Mouse (Mus musculus) left cerebral cortex, adult 2 months (tissue): ENCODE measurements around the gene Tomm40l. TPM values are rescaled to one million over a fixed set of nuclear protein-coding genes. Genes with fewer than 3 reads are reported as not detected.

Experiments used
- DNase-seq, 2 experiments: peaks; one replicate each; pipeline ENCODE4 v3.0.0; 2021 to 2022; ENCODE audit warnings: low spot score in 2 of 2, mixed read lengths in 1 of 2; ENCODE audit errors: extremely low spot score in 1 of 2
- H3K27ac ChIP-seq: fragments of 200-600 bp; 2 replicates; pipeline ENCODE4 v1.8.1; 2022
- H3K4me3 ChIP-seq: fragments of 200-600 bp; 2 replicates; pipeline ENCODE4 v1.8.1; 2022
- CTCF ChIP-seq: fragments of 200-600 bp; IDR thresholded peaks from 2 replicates; pipeline ENCODE4 v1.8.1; 2022; ENCODE audit warnings: antibody characterized with exemption, mild to moderate bottlenecking, moderate library complexity
- intact Hi-C: fragments of 180-260 bp; cut with DNase I; formaldehyde crosslinking; loops from one replicate; pipeline ENCODE4 v1.15.1; 2025
- total RNA-seq, 2 experiments: library from RNA; stranded (reverse); gene quantifications; 2 replicates each; pipeline ENCODE4 v1.2.3; 2021

Gene Tomm40l
- total RNA-seq, 2 experiments from 2014 or later: 86.4 to 91.2 TPM

DNA sequence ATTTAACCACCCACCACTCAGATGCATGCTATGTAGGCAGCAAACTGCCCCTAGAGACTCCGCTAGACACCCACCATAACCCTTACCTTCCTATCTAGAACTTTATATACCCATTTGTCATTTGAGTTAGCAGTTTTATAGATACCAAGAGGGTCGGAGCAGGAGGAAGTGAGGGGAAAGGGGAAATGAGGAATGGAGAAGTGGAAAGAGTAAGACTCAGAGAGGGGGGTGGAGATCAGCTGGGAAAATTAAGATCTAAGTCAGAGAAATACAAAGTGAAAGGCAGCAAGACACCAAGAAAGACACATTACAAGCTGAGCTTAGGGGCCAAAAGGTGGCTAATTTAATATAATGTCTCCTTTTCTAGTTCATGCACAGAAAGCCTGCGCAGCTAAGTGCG is 12.2 kb upstream of the Tomm40l start:
- no peak for DNase-seq
- no peak for TF ChIP-seq CTCF
- Histone ChIP-seq H3K27ac (no peak overlapping the region), H3K4me3 (no peak overlapping the region)
- intact Hi-C loops: no loop called here

DNA sequence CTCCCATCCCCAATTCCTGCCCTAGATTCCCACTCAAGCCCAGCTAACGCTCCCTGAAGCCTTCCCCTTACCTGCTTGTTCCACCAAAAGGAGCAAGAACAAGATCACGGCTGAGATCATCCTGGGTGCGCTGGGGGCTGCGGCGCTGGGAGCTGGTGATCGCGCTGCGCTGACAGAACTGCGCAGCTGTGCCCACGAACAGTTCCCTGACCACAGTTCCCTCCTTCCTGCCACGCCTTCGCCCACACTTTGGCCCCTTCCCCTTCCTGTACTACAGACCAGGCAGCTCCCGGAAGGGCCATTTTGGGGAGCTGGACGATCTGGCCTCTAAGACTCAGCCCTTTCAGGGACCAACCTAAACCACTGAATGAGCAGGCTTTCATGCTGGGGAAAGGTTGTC is 11.8 kb upstream of the Tomm40l start, which contains the start of gene Fcer1g:
TSS of gene Fcer1g (minus strand) at position 240 of the 400 bp plus-strand sequence.
- no peak within 1 kb of the TSS for H3K4me3 ChIP-seq
- intact Hi-C loops: no loop called here
- H3K27ac ChIP-seq: no peak within 1 kb of the TSS
- no peak for DNase-seq
- TF ChIP-seq CTCF: no peak

DNA sequence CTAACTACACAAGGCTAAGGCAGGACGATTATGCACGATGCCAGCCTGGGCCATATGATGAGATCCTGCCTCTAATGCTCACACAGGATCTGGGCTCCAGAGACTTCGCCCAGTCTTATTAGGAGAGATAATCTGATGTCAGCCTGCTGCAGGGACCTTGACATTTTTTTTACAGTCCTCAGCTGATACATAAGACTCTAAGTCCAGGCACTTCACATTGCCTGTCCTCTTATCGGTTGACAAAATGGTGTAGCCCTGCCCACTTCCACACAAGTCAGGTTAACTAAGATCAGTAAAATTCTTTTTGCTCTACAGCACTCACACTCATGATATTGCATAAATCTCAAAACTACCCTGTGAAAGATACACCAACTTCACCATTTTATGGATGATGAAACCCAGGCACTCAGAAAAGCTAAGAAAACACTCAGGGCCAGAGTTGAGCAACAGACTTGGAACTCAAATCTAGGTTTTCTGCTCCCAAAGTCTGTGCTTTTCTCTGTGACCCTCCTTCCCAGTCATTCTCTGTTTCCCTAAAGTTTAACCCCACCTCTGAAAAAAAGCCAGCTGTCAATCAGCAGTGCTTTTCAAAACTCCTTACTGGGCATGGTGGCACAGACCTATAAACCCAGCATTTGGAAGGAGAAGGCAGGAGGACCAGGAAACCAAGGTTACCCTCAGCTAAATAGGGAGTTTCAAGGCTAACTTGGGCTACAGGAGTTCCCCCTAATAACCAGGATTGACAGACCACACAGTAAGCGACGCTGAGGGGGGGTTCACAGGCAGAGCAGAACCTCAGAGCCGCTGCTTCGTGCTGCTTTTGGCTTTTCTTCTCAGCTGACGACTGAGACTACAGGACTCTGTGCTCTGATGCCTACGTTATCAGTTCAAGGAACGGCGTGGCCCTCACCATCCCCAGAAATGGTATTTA is 10.8 kb upstream of the Tomm40l start:
- no peak for DNase-seq
- Histone ChIP-seq H3K4me3 (no peak overlapping the region), H3K27ac (no peak overlapping the region)
- TF ChIP-seq CTCF: no peak
- intact Hi-C loops: no loop called here

DNA sequence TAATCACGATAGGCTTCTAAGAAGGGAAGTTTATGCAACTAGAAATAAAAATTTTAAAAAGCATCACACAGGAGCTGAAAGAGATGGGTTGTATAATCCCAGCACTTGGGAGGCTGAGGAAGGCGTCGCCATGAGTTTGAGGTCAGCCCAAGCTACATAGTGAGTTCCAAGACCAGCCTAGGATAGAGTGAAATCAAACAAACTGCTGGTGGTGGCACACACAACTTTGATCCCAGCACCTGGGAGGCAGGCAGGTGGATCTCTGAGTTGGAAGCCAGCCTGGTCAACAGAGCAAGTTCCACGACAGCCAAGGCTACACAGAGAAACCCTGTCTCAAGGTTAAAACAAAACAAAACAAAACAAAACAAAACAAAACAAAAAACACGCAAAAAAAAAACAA is 10.0 kb upstream of the Tomm40l start:
- Histone ChIP-seq H3K27ac (no peak overlapping the region), H3K4me3 (no peak overlapping the region)
- DNase-seq: no peak
- no peak for TF ChIP-seq CTCF
- intact Hi-C loops: no loop called here

DNA sequence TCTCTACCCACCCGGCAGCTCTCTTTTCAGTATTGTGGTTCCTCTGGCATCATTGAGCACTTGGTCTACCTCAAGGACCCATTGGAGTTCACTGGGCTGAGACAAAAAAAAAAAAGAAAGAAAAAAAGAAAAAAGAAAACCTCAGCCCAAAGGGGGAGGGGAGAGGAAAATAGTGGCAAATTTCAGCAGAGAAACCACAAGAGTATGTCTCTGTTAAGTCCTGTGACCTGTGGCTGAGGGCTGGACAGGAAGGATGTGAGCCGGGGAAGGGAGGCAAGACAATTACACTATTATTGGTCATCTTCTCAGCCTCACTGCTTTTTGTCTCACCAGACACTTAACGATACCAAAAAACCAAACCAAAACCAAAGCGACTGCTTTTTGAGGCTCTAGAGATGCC is 9.5 kb upstream of the Tomm40l start:
- TF ChIP-seq CTCF: no peak
- intact Hi-C loops: no loop called here
- no peak overlapping the region for H3K27ac ChIP-seq
- DNase-seq: no peak
- no peak overlapping the region for H3K4me3 ChIP-seq

DNA sequence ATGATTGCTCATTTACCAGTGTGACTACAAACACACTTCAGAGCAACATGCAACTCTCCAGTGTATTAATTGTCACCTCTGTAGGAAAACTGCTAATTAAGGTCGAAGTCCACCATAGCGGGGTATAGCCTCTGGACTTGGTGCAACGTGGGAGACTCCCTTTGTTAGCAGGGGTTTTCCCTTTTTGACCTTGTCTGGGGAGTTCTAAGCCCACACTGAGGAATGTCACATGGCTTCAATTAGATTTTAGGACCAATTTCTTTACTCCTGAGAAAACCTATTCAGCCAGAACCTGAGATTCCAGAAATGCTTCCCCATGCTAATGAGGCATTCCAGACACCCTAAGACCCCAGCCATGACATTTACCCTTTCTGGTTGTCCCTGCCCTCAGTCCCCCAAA is 7.9 kb upstream of the Tomm40l start:
- intact Hi-C loops: no loop called here
- no peak for TF ChIP-seq CTCF
- Histone ChIP-seq H3K4me3 (no peak overlapping the region), H3K27ac (no peak overlapping the region)
- DNase-seq: no peak

DNA sequence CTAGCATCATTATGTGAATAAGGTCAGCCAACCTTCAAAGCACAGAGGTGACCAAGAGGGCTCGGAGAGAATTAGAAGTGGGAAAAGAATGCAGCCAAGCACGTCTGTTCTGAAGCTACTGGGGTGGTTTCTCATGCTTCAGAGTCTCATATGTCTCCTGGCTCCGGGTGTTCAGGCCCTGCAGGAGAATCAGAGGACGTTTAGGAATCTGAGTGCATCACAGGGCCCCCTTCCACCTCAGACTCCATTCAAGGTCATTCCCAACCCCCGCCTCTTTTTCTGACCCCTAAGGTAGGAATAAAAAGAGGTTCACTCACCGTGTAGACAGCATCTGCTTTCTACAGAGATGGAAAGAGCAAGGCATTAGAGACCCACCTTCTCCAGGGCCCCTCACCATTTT is 7.4 kb upstream of the Tomm40l start:
- no peak for DNase-seq
- intact Hi-C loops: no loop called here
- no peak overlapping the region for H3K27ac ChIP-seq
- no peak overlapping the region for H3K4me3 ChIP-seq
- no peak for TF ChIP-seq CTCF

DNA sequence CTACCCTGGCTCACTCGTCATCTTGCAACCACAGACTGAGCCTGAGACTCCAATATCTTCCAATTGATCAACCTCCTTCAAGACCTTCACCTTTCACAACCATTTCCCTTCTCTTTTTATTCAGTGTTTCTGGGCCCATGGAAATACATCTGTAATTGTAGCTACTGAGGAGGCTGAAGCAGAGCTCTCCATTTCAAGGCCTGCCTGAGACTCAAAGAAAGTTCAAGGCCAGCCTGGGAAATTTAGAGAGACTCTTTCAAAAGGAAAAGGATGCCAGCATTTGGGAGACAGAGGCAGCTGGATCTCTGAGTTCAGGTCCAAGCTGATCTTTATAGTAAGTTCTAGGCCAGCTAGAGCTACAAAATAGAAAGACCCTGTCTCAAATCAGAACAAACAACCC is 5.6 kb upstream of the Tomm40l start:
- no peak for TF ChIP-seq CTCF
- Histone ChIP-seq H3K27ac (no peak overlapping the region), H3K4me3 (no peak overlapping the region)
- intact Hi-C loops: no loop called here
- no peak for DNase-seq

DNA sequence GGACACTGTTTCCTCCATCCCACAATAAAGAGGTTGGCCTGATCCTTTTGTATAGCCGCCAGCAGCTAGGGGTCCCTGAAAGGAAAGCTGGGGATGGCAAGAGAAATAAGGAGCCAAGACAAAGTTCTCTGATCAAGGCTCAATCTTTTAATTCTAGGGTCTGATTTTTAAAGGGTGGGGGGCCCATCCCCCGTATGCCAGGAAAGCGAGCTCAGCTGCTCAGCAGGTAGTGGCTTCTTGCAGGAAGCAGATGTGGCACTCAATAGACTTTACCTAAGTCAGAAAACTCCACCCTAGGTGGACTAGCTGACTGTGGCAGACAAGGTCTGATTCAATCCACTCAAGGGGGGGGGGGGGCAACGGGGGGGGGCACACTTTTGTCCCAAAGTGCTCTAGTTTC is 4.5 kb upstream of the Tomm40l start:
- H3K4me3 ChIP-seq: no peak overlapping the region
- DNase-seq: no peak
- TF ChIP-seq CTCF: no peak
- H3K27ac ChIP-seq: no peak overlapping the region
- intact Hi-C loops: no loop called here

DNA sequence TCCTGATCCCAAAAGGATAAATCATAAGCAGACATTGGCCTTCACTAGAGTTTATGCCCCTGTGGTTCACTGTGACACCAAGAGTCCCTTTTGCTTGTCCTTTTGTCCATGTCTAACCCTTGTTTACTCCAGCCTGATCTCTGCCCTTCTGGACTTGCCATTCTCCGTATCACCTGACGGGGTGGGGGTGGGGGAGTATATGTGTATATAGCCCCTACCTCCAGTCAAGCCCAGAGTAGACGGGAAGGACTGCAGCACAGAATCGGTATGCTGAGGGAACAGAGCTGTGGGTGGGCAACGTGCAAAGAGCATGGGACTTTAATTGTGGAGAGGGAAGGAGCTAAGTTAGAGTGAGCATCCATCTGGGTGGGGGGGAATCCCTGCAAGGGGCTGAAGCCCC is 2.5 kb upstream of the Tomm40l start, which contains the start of gene Apoa2:
TSS of gene Apoa2 (plus strand) at position 198 of the 400 bp plus-strand sequence.
- no peak for DNase-seq
- Histone ChIP-seq H3K27ac (no peak within 1 kb of the TSS), H3K4me3 (no peak within 1 kb of the TSS)
- TF ChIP-seq CTCF: no peak
- intact Hi-C loops: no loop called here

DNA sequence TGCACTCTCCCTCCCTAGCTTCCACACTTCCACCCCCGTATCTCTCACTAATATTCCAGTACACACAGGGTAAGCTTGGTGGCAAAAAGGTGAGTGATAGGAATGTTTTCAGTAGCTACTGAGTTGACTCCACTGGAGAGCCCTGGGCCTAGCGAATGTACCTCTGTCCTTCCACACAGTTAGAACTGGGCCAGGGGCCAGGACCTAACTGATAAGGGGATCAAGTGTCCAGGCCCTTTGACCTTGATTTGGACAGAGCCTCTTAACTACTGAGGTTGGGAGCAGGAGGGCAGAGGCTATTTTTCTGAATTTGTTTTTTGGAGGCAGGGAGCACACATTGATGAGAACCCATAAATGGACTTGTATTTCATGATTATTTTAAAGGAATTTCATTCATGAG is 1.5 kb upstream of the Tomm40l start:
- Histone ChIP-seq H3K27ac (no peak overlapping the region), H3K4me3 (no peak overlapping the region)
- TF ChIP-seq CTCF: no peak
- DNase-seq: no peak
- intact Hi-C loops: loop anchor here (2.0 kb wide), 1 partner anchor 33 kb away; no protein-coding TSS in a partner anchor

DNA sequence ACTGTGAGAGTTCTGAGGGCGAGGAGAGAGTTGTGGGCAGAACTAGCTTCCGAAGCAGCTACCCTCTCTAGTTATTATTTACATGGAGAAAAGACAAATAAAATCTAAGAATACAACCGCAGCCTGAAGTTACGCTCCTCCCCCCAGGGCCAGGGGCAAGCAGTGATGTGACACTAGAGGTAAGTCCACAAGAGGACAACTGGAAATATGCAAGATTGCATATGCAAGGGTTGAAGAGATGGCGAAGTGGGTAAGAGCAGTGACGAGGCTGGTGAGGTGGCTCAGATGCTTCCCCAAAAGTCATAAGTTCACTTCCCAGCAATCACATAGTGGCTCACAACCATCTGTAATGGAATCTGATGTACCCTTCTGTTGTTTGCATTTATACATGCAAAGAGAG is 854 bp upstream of the Tomm40l start:
- no peak for TF ChIP-seq CTCF
- intact Hi-C loops: loop anchor here (2.0 kb wide), 1 partner anchor 34 kb away; no protein-coding TSS in a partner anchor
- DNase-seq: no peak
- Histone ChIP-seq H3K27ac (peak overlapping the region; percentile 80), H3K4me3 (peak overlapping the region; percentile 77)
